Mouse (Mus musculus) frontal cortex, postnatal 10 days (tissue): ENCODE data around the gene Trpc5os.

Experiments
- DNase-seq, 2 experiments: peaks; one replicate each; pipeline ENCODE4 v3.0.0; 2022; ENCODE audit warnings: low spot score in 2 of 2, mixed read lengths in 1 of 2

Trpc5os gene

GRCm38 (mm10) chrX:144456281-144456680 lies at the start of gene Trpc5os:
Trpc5os (plus strand) TSS chrX:144456581.
- DNase-seq = no peak

DNA sequence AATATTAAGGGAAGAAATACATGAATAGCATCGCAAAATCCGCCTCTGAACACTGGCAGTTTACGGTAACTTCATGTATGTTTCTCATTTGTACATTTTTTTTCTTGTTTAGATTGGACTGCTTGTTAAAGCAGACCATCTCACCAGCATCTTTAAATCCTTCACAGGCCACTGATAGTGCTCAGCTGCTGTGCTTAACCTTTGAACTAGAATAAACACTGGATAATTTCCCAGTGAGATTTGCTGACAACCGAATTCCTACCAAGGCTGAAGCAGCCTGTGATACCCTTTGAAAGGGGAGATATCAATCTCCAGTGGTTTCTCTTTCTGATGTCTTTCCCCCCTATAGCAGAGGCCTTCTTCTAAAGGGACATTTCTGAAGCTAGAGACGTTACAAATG lies 48.3 kb upstream of the Trpc5os start:
- no peak for DNase-seq

DNA sequence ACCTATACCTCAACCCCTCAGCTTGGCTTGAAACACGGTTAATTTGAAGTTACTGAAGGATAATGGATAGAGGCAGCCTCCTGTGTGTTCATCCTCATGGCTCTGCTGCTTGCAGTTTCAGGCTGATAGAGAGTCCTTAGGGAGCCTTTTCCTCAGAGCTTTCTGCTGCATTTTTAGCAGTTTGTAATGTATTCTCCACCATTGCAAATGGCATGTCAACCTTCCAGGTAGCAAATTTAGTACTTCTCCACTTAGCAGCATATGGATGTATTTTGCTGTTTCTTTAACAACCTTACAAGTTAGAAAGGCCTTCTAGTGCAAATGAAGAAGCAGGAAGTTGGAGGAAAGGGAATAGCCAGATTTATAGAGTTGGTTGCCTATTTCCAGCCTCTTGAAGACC lies 36.1 kb upstream of the Trpc5os start:
- no peak for DNase-seq

GRCm38 (mm10) chrX:144421091-144421490 lies 35.3 kb upstream of the Trpc5os start:
- no peak for DNase-seq

DNA sequence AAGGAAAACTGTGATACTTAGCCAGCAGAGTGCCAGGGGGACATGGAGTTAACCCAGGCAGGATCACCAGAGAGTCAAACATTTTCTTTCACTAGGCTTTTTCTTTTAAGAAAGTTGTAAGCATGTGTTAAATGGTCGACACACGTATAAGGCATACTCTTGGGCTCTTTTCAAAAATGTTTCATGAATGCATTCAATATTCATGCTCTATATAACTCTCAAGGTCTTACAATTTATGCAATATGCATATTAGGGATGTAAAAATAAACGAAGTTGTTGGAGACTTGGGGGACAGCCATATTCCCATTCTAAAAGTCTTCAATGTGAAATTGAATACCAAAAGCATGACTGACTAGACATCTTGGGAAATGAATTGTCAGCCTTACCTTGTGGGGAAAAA lies 32.5 kb upstream of the Trpc5os start:
- DNase-seq = no peak

GRCm38 (mm10) chrX:144464416-144464815 lies 8.0 kb downstream of the Trpc5os start:
- no peak for DNase-seq

GRCm38 (mm10) chrX:144491394-144491793 lies 35.0 kb downstream of the Trpc5os start:
- DNase-seq = no peak

GRCm38 (mm10) chrX:144523239-144523638 lies 66.9 kb downstream of the Trpc5os start:
- DNase-seq = no peak

GRCm38 (mm10) chrX:144526042-144526441 lies 69.7 kb downstream of the Trpc5os start:
- DNase-seq = no peak
